Mouse (Mus musculus) megakaryocyte-erythroid progenitor cell, adult 5-6 weeks (primary cell): ENCODE results near the gene Dnah9. TPM values are rescaled to one million over a fixed set of nuclear protein-coding genes. Genes with fewer than 3 reads are reported as not detected.
A peak's percentile ranks its signal among the peaks of the same experiment; 100 is the strongest.

Experiments used
- ATAC-seq: replicated peaks from 2 replicates; pipeline ENCODE4 v1.8.0; 2016; ENCODE audit warnings: mild to moderate bottlenecking, inconsistent platforms; ENCODE audit not compliant: severe bottlenecking, poor library complexity, low FRiP score, low TSS enrichment
- total RNA-seq, 2 experiments: library from RNA; stranded (forward) in 1 of 2; stranded (reverse) in 1 of 2; fragments of 200-1000, 215-1000 nt in 1 of 2; fragments of >200 nt in 1 of 2; fragmentation: Nextera tagmentation in 1 of 2; gene quantifications; 2 replicates each; pipeline ENCODE4 v1.2.3; 2014 to 2017

Dnah9 gene
- total RNA-seq, 2 experiments from 2014 or later, result not detected

DNA sequence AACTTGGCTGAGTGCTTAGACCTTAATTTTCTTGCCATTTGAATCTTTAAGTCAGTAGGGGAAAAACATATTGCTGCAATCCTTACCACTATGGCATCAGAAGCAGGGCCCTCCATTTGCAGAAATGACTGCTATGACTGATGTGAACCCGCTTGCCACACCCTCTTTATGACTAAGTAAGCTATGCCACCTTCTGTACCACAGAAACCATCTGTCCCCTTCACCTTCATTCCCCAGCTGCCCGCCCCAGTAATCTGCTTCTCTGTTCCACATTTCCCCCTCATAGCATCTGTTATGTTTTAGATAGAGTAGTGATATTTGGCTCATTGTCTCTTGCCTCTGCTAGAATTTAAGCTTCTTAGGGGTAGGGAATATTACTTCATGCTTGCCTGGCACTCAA lies 237.6 kb downstream of the Dnah9 start:
- ATAC-seq, result no peak

DNA sequence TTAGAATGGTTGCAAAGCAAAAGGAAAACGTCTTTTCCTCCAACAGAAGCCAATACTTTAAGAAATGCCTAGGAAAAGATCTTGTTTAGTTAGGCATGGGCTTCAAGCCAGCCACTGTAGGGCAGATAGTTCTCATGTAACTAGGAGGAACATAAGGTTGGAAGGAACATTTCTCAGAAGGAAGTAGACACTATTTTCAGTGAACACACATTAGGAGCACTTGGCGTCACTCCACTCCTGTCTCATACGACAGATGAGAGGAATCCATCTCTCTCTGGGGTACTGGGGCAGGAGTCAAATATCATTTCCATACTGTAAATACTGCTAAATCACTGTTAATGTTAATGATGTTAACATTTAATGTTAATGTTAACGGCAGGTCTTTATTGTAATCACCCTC lies 238.0 kb downstream of the Dnah9 start:
- ATAC-seq, result no peak

DNA sequence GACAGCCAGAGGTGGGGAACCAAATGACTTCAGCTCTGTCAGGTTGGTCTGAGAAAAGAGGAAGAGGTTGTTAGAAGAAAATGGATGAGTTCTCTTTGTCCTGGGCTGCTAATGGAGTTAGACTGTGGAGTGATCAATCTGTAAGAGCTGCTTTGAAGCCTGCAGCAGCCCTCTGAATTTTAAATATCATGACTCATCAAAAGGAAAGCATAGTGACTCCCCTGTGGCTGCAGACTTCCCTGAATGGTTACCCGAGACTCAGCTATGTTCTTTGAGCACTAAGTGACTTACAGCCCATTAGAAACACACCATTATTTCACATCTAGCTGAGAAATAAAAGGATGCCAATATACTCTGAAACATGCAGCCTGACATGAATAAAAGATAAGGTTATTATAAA lies 240.4 kb downstream of the Dnah9 start:
- ATAC-seq, result no peak

DNA sequence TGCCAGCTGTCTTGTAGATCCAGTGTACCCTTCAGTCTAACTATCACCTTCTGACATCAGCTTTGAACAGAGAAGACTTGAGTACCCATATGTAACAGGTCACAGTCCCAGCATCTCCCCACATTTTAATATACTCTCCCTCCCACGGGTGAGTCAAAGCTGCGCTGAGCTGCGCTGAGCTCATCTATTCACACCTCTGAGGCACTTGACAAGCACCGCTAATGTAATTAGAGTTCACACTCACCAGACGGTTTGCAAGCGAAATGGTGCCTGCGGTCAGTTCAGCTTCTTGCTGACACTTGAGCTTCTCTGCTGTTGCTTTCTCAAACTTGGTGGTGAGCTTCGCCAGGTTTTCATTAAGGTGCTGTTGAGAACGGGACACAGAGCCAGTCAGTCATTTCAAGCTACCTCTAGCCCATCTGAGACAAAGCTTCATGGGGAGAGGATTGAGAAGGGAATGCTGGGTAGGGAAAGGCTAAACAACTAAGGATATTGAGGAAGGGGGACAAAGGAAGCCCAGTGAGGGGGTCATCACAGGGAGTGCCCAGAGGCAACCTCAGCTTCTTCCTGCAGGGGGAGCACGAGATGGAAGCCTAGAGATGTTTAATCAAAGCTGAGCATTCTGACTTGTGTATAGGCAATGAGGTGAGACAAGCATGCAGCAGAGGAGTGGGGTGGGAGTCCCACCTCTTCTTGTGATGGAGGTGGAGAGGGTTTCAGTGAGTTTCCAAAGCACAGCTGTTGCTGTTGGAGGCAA lies 249.7 kb downstream of the Dnah9 start:
- no peak for ATAC-seq

DNA sequence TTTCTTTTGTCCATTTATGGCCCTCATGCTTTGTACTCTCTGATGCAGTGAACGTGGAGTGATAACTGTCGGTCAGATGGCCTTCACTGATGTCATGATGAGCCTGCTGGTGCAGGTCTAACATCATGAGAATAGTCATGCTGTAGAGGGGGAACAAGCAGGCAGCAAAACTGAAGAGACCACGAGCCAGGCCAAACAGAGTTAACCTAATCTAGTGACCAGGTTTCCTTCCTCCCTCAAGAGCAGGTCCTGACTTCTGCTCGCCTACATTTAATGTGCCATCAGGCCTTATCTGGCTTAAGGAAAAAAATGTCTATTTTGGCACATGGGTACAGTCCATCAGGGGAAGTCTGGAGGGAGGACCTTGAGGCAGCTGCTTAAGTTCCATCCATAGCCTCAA lies 259.2 kb downstream of the Dnah9 start:
- no peak for ATAC-seq

DNA sequence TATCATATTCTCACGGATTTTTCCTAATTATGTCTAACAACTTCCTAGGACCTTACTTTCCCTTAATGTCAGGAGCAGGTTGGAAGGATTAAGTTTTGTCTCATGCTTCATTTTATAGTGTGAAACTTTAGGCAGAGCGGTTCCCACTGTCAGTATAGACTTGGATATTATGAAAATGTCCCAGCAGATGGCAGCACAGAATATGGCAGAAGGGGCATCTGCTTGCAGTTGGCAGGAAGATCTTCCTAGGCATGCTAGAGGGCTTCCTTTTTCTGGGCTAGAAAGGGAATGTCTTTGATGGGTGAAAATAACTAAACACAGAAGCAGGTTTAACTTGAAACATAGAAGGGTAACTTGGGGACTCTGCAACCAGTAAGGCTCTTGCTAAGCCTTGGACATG lies 262.9 kb downstream of the Dnah9 start:
- ATAC-seq, result no peak

DNA sequence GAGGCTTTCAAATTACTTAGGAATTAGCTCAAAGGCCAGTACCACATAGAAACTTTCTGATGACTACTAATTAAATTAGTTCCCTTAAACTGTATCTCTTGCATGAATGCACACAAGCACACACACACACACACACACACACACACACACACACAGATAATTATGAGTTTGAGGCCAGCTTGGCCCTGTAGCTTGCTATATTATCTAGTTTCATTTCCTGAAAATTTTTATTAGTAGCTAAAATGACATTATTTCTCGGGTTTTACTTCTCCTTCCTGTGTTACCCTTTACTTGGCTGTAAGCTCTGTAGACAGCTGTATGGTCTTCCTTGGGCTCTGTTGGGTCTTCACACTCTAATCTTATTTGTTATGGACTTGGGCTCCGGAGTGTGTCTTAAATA lies 264.4 kb downstream of the Dnah9 start:
- no peak for ATAC-seq

DNA sequence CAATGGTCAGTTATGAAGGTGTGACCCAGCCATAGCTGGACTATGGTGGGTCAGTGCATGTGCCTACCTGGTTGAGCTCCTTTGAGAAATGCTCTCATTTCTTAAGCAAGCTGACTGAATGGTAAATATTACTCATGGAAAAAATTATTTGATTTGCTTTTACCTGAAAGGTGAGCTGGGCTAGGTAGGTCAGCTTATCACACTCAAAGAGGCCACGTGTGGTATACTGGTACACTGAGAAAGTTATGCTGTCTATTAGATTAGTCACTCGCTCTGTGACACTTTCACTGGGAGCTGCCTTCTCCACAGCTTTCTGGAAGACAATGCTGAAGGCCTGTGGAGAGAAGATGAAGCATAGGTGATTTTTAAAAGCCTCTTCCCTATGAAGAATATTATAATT lies 286.9 kb downstream of the Dnah9 start:
- no peak for ATAC-seq

DNA sequence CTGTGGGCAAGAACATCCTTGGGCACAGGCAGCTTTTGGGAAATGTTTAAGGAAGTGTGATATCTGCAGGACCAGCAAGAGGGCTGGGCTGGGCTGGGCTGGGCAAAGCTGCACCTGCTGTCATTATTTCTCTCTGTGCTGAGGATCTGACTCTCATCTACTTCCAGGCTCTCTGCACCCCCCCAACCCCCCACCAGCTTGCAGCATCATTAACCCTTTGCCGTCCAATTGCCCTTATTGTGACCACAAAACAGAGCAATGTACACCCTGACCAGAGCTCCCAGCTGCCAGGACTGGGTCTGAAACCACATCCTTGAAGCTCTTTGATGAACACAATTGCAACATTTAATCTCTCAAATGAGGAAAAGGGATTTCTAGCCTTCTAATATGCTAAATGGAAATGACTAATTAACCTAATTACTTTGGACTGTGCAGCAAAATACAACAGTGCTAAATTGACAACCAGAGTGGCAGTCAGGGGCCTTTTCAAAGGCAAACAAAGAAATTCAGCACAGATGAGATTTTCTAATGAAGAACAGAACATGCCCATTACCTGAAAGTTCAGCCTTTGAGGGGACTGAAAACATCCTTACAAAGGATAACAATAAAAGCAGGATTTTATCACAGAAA lies 291.1 kb downstream of the Dnah9 start:
- ATAC-seq, result no peak

DNA sequence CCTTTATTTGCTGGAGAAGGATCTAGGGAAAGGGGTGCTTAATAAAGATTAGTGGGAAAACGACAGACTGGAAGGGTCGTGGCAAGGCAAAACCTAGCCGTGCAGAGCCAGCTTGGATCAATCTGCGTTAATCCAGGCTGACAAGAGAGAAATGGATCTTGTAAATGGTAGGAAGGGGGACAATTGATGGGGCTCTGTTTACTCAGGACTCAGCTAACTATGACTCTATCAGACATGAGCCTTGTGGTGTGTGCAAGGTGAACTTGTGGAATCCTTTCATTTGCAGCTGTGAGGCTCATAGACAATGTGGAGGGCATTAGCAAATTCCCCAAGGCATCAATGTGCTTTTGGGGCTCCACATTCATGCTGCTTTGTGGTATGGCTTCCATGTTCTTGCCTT lies 306.9 kb downstream of the Dnah9 start:
- no peak for ATAC-seq

DNA sequence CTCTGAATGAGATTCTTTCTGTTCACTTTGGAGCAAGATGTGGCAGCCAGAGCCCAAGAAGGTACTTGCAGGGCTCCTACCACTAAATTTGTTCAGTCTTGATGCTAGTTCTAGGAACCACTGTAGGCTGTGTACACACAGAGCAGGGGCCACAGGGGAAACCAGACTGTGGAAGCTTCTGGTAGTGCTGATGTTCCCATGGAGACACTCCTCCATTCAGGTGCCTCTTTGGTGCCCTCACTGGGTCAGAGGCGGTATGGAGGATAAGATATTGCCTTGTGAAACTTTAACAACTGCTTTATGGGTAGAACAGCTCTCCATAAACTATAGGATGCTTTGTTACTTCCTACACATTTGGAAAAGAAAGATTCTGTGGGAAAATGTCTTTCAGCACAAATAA lies 316.3 kb downstream of the Dnah9 start:
- peak; percentile 82 for ATAC-seq

DNA sequence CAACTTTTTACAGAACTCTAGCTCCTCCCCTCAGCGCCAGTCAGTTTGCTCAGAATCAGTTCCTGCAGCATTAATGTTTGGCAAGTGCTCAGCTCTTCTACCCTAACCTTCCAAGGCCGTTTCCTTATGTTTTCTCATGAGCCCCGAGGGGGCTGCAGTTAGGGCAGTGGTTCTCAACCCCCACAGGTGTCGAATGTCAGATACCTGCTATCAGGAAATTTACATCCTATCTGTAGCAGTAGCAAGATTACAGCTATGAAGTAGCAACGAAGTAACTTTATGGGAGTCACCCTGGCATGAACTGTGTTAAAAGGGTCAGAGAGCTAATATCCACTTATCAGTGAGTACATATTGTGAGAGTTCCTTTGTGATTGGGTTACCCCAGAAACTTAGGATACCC lies 321.9 kb downstream of the Dnah9 start:
- no peak for ATAC-seq

DNA sequence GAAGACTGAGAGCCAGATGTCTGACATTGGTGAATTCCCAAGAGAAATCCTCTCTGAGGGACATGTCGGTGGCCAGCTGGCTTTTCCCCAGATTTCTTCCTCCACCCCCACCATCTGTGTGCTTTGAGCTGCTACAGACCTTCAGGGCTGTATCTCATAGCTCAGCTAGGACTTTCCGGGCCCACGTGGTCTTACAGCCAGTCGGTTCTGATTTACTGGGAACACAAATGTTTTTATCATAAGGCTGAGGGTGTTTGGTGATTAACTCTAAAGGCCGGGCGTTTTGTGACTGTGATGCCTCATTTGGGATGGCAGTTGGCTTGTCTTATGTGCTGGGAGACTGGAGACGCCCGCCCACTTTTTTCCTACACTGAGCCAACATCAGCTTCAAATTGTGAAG lies 329.4 kb downstream of the Dnah9 start:
- no peak for ATAC-seq

DNA sequence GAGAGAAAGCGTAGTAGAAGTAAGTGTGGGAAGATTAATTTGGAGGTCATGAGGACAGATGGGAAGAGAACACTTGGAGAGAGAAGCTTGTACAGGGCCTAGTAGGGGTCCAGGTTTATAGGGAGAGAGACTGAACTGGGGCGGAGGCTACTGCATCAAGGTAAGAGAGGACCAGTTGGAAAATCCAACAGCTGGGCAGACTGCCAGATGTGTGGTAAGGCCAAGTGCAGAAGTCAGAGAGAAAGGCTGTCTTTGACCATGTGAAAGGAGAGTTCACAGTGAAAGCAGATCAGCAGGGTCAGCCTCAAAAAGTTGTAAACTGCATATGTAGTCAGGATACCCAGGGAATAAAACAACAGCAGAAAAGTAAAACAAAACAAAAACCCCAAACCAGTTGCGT lies 343.8 kb downstream of the Dnah9 start:
- no peak for ATAC-seq

DNA sequence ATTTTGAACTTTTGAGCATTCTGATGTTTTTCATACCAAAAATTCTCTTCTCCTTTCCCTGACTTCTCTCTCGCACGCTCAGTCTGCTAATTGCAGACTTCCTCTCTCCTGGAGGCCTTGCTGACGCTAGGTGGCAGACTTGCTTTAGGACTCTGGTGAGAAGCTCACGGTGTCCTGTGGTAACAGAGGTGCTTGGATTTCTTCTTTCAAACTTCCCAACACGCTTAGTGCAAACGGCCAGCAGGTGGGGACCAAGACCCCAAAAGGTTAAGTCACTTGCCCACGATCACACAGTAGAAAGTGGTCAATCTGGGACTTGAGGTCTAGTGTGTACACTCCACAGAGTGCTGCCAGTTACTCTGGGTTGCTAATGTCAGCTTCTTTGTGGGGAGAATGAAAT lies 347.5 kb downstream of the Dnah9 start:
- peak; percentile 88 for ATAC-seq

DNA sequence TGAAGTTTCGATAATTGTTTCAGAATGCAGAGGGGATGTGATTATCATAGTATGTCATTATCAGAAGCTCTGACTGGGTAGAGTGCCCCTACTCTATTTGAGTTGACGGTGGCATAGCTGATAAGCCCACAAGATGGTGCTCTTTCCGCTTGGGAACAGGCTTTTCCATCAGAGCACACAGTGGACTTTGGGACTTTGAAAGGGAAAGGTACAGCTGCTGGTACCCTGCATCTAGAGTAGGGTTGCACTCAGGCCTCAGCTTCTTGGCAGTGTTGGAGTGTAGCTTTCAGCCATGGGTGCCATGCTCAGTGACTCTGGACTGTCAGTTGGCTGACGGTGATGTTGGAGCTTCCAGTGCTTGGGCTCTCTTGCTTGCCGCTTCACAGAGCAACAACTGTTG lies 348.1 kb downstream of the Dnah9 start:
- ATAC-seq, result peak; percentile 36; the same call in 1 of the 2 replicates

DNA sequence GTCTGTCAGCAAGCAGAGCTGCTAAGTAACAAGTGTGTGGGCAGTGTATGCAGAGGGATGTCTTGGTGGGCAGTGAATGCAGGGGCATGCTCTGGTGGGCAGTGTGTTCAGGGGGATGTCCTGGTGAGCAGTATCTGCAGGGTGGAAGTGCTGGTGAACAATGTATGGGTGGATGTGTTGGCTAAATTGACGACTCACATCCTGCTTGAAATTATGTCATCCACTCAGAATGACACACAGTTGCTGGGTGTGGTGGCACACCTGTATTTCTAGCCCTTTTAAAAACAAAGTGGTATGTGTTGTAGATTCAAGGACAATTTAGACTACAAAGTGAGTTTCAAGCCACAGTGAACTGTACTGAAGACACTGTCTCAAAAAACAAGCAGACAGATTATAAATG lies 350.2 kb downstream of the Dnah9 start:
- ATAC-seq, result no peak

DNA sequence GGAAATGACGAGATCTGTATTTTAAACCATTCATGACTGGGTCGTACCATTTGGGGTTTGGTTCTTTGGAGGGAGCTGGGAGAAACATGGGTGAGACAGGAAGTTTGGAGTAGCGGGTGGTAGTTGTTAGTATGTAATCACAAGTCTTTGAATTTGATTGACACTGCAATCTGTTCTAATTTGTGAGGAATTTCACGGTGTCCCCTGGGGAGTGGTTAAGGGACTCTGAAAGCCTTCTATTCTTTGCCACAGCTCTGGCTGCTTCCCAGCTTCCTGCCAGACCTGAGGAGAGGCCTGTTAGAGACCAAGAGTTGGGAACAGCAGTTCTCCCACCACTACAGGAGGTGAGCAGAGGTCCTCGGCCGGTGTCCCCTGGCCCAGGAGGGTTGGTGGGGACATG lies 352.1 kb downstream of the Dnah9 start:
- ATAC-seq, result no peak

DNA sequence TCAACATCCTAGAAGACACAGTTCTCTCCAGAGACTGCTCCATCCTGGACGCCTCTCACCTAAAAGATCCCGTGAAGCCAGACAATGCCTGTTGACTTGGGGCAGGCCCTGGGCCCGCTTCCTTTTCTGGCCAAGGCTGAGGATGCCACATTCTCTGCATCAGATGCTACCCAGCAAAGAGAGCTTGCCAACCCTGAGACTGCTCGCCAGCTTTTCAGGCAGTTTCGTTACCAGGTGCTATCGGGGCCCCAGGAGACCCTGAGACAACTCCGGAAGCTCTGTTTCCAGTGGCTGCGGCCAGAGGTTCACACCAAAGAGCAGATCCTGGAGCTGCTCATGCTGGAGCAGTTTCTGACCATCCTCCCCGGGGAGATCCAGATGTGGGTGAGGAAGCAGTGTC lies 354.0 kb downstream of the Dnah9 start:
- ATAC-seq, result no peak

DNA sequence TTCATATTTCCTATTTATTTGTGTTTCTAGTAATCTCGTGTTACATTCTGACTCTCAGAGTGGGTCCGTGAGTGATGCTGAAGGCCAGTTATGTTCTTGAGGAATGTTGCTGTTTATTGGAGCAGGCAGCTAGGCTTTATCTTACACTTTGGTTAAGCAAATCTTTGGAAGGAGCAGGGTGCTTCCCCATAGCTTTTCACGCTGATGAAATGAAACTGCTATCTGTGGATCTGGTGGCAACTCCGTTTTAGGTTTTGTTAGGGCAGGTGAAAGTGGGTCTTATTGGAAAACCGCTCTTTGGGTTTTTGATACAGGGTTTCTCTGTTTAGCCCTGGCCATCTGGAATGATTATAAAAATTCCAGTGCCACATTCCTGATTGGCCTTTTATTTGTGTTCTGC lies 356.3 kb downstream of the Dnah9 start:
- no peak for ATAC-seq

DNA sequence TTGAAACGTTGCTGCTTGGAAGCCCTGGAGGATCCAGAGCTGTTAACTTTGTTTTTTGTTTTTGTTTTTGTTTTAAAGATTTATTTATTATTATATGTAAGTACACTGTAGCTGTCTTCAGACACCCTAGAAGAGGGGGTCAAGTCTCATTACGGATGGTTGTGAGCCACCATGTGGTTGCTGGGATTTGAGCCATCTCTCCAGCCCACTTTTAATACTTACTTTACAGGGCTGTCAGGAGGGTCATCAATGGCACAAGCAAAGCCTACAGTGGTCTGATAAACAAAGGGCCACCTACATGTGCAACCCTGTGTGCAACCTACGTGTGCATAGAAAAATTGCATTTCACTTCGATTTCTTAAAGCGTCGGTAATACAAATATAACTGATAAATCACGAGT lies 360.8 kb downstream of the Dnah9 start:
- no peak for ATAC-seq
